Mouse (Mus musculus) layer of hippocampus, adult 8-10 months (tissue): ENCODE results near the gene Hax1. TPM values are rescaled to one million over a fixed set of nuclear protein-coding genes. Genes with fewer than 3 reads are reported as not detected.

Source experiments
- DNase-seq, 2 experiments: peaks; one replicate each; pipeline ENCODE4 v3.0.0; 2022; ENCODE audit warnings: low spot score in 2 of 2
- microRNA-seq, 2 experiments: library from miRNA; unstranded; fragments of <30 nt; microRNA quantifications; one replicate each; pipeline ENCODE4 v1.2.0; 2022
- total RNA-seq, 4 experiments: library from RNA; stranded (reverse); gene quantifications; 2 replicates each; pipeline ENCODE4 v1.2.4; 2022

Gene Hax1
- total RNA-seq, 4 experiments from 2014 or later, result 76.9 to 121 (median 99.5) TPM

GRCm38 (mm10) chr3:89962059-89962750, 36.4 kb downstream of the Hax1 start:
- DNase-seq, result no peak

DNA sequence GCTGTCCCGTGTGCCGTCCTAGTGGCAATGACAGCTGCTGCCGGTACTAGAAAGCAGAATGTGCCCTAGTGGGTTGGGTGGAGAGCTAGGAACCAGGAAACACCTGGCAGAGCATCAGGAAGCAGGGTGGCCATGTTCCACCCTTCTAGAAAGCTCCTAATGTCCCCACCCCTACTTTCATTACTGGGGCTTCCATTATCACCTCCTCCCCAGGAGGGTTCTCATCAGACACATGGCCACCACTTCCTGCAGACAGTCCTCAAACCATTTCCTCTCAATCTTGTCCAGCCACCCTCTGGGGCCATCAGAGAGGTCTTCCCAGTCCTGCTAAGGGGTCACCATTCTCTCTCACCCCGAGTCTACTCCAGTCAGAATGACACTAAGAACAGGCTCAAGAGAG, 37.1 kb downstream of the Hax1 start:
- DNase-seq, result no peak

DNA sequence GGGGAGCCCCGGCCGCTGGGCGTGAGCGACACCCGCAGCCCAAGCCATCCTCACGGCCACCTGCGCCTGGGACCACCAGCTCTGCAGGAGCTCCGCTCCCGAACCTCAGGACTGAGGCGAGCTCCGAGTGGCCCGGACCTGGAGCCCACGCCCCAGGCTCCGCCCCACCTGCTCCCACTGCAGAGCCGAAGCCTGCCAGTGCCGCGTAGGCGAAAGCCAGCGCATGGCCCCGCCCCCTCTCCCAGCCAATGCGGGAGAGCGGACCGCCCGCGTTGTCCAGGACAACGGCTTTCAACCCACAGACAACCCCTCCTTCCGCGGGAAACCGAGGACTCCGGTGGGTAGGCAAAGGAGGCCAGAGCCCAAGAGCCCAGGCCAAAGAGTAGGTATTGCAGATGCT, 38.1 kb downstream of the Hax1 start:
- DNase-seq, result peak; percentile 92 to 93

GRCm38 (mm10) chr3:89959435-89959834, 39.1 kb downstream of the Hax1 start:
- DNase-seq, result peak; percentile 45 to 72

DNA sequence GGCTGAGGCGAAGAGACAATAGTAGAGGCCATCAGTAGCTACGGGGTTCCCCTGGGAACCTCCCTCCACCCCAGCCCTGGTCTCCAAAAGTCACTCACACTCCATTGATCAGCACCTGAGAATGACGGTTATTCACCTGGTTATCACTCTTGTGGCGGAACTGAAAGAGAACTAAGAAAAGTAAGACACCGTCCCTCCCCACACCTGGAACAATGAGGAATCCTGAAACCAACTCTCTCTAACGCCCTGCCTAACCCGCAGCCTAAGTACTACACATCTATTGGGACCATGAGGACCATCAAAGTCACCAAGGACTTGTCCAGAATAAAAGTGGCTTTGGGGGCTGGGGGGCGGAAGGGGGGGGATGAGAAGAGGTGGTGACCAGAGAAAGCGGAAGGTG, 40.7 kb downstream of the Hax1 start:
- no peak for DNase-seq

DNA sequence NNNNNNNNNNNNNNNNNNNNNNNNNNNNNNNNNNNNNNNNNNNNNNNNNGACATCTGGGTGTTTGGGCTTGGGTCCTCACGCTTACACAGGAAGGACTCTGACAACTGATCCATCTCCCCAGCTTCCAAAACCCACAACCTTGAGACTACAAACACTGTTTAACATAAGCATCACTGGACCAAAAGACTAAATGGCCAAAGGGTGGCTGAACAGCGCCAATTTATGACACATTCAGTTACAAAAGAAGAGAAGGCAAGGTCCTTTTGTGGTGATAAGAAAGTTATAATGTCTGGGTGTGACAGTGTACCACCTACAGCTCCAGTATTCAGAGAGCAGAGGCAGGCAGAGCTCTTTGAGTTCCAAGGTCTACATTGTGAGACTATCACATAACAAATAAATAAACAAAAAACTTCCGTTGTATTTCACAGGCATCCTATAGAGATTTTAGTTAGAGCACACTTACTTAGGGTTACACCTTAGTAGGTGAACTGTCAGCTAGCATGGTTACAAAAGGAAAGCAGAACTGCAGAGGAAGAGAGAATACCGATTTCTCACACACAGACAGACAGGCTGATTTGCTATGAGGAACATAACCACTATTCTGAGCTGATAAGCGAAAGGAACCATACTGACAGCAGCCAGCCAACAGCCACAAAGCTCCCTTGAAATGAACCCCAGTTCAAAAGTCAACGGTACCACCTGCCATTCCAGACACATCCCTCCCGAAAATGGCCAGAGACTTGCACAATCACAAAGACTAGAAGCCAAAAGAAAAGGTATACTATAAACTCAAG, 42.2 kb downstream of the Hax1 start:
- DNase-seq, result no peak

DNA sequence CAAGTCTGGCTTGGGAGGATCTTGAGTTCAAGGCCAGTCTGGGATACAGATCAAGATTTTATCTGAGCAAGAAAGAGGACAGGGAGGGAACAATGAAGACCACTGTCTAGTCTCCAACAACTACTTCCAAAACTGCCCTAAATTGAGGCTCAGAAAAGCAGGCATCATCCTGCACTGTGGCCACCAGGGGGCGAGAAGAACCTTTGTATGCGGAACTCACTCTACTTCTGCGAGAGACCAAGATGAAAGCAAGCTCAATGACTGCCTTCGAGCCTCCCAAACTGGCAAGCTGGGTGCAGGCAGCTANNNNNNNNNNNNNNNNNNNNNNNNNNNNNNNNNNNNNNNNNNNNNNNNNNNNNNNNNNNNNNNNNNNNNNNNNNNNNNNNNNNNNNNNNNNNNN, 45.2 kb downstream of the Hax1 start:
- DNase-seq, result peak in 1 of 2 experiments; percentile 79

DNA sequence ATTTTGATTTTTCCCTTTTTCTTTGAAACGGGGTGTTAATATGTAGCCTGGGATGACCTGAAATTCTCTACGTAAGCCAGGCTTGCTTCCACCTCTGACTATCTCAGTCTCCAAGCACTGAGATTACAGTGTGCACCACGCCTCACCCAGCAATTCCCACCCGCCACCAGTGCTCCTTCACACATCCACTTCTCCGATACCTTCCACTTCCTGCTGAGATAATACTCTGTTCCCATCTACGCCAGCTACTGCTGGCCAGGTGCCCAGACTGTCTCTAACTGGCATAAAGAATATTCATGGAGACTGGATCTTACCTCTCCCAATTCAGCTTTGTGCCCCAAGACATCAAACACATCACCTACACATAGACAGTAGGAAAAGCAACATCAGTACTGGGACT, 49.9 kb downstream of the Hax1 start:
- DNase-seq, result peak in 1 of 2 experiments; percentile 49

DNA sequence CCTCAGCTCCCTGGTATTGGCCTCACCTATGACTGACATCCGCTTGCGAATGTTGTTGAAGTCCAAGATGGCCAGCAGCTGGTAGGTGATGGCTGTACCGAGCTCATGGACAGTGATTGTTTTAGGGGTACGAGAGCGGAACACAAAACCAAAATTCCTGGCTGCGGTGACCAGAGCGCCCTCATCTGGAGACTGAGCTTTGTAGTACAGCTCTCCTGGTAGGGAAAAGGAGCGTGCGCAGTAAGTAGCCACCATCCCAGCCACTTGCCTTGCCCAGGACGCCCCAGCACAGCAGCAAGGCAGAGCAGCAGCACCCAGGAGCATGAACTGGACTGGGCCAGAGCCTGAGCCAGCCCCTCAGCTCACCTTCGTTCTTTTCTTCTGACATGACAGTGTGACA, 50.6 kb downstream of the Hax1 start:
- no peak for DNase-seq

Small RNA genes lying within 50 kb of the gene (microRNA-seq; reads per million reads assigned to microRNA genes)
- 0 reads per million in 2 experiments for gene Mir7669

Other genes starting within 250 kb of the Hax1 start
- 10 to 100 TPM; 27.6 to 32.5 (median 30.3) TPM for gene Chrnb2, start 234.1 kb downstream of the Hax1 start, total RNA-seq
- 10 to 100 TPM; 87.9 to 97.5 (median 92.1) TPM for gene Ube2q1, start 225.2 kb downstream of the Hax1 start, total RNA-seq
- gene She, start 167.4 kb downstream of the Hax1 start, total RNA-seq, result 1 to 10 TPM; 2.9 to 5.3 (median 3.6) TPM
- gene Il6ra, start 85.6 kb downstream of the Hax1 start, total RNA-seq, result 1 to 10 TPM; 6.6 to 9.4 (median 8.1) TPM
- 100 to 1,000 TPM in 1 of 4 experiments, 10 to 100 TPM in 3; 86.7 to 114 (median 92.3) TPM for gene Atp8b2, start 35.3 kb downstream of the Hax1 start, total RNA-seq
- 100 to 1,000 TPM in 1 of 4 experiments, 10 to 100 TPM in 3; 94.7 to 111 (median 99.1) TPM for gene 4933434E20Rik, start 52.9 kb upstream of the Hax1 start, total RNA-seq
- 100 to 1,000 TPM; 165 to 186 (median 173) TPM for gene Ubap2l, start 53.8 kb upstream of the Hax1 start, total RNA-seq
- 100 to 1,000 TPM; 143 to 186 (median 163) TPM for gene Tpm3, start 73.9 kb upstream of the Hax1 start, total RNA-seq
- gene Nup210l, start 105.4 kb upstream of the Hax1 start, total RNA-seq, result under 1 TPM; 0.16 to 0.41 (median 0.32) TPM
- 1,000 to 10,000 TPM in 3 of 4 experiments, 100 to 1,000 TPM in 1; 970 to 1,112 (median 1,031) TPM for gene Rps27, start 214.9 kb upstream of the Hax1 start, total RNA-seq
- 10 to 100 TPM in 1 of 4 experiments, 1 to 10 TPM in 3; 7.4 to 10.4 (median 7.7) TPM for gene Rab13, start 214.9 kb upstream of the Hax1 start, total RNA-seq
- 10 to 100 TPM; 36.9 to 38.2 (median 37.4) TPM for gene Jtb, start 232.8 kb upstream of the Hax1 start, total RNA-seq
- gene Creb3l4, start 244.7 kb upstream of the Hax1 start, total RNA-seq, result under 1 TPM in 2 of 4 experiments, not detected in 2; 0.23 to 0.45 TPM
- gene Slc39a1, start 249.4 kb upstream of the Hax1 start, total RNA-seq, result 10 to 100 TPM; 43.0 to 64.2 (median 50.4) TPM